ENCODE assay signal across 8 mouse cellular contexts in the genomic region with DNA sequence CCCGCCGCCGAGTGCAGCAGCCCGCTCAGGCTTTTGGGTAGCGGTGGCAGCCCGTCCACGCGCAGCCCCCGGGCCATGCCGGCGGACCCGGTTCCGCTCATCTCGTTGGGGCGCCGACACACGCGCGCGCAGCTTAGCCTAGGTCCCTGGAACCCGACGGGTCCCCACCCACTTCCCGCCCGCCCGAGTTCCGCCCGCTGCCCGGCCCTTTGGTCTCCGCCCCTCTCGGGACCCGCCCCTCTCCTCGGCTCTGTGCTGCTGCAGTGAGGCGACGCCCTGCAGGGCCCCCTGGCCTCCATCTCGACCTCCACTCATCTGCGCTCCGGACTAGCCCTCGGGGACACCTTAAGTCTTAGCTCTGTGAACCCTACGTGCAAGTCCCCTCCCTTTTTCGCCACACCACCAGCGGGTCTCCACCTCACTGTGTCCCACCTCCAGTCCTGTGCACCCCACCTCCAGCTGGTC. TPM values are rescaled to one million over a fixed set of nuclear protein-coding genes. Genes with fewer than 3 reads are reported as not detected.
DNase-seq lines count a peak whose midpoint lies in the region; ATAC-seq and TF ChIP-seq lines count a peak whose summit lies in the region.

A gene (minus strand): TSS at position 124 of the 465 bp plus-strand sequence.

- H3K27me3 ChIP-seq in forebrain, embryonic 14.5 days (replicated peaks; ENCODE audit: control insufficient read depth, insufficient read depth, low read length): peaks cover 52% of the 10 kb centered on the region
- H3K27me3 ChIP-seq in hindbrain, embryonic 10.5 days (ENCODE audit: insufficient read depth, poor library complexity, severe bottlenecking): peaks cover 71% of the 10 kb centered on the region
- peaks cover 41% of the 10 kb centered on the region for H3K27me3 ChIP-seq in limb, embryonic 14.5 days (ENCODE audit: control insufficient read depth, insufficient read depth, low read length)
- H3K27me3 ChIP-seq in midbrain, embryonic 14.5 days (ENCODE audit: control insufficient read depth, insufficient read depth, low read length): peaks cover 40% of the 10 kb centered on the region
- H3K27me3 ChIP-seq in testis, adult 2 months (ENCODE audit: control insufficient read depth, insufficient read depth, low read length): no peaks in the 10 kb centered on the region; the same call in 1 of the 2 replicates

- TF ChIP-seq POLR2A in limb, embryonic 14.5 days (IDR thresholded peaks at IDR 0.05; ENCODE audit: borderline replicate concordance, extremely low read depth, insufficient read depth, insufficient read length): no peak
- no peak for TF ChIP-seq POLR2A in testis, adult 2 months (IDR thresholded peaks at IDR 0.05; ENCODE audit: control insufficient read depth, low read depth, low read length)

- H3K9me3 ChIP-seq in forebrain, embryonic 14.5 days (replicated peaks; ENCODE audit: control insufficient read depth, low read length): no peaks in the 10 kb centered on the region
- no peaks in the 10 kb centered on the region for H3K9me3 ChIP-seq in hindbrain, embryonic 10.5 days
- no peaks in the 10 kb centered on the region for H3K9me3 ChIP-seq in limb, embryonic 14.5 days (ENCODE audit: control insufficient read depth, low read length)
- H3K9me3 ChIP-seq in midbrain, embryonic 14.5 days (ENCODE audit: control insufficient read depth, low read length): no peaks in the 10 kb centered on the region

- no peak within 1 kb of the TSS for H3K27ac ChIP-seq in forebrain, embryonic 14.5 days (ENCODE audit: low read depth, low read length)
- H3K27ac ChIP-seq in hindbrain, embryonic 10.5 days: peak within 1 kb of the TSS; percentile 77
- H3K27ac ChIP-seq in limb, embryonic 14.5 days (replicated peaks; ENCODE audit: low read depth, low read length): no peak within 1 kb of the TSS
- H3K27ac ChIP-seq in midbrain, embryonic 14.5 days (replicated peaks; ENCODE audit: low read depth, low read length): no peak within 1 kb of the TSS
- no peak within 1 kb of the TSS for H3K27ac ChIP-seq in testis, adult 2 months (ENCODE audit: control insufficient read depth, insufficient read depth, low read depth, low read length)

- peak within 1 kb of the TSS; percentile 63 for H3K4me2 ChIP-seq in forebrain, embryonic 14.5 days (ENCODE audit: low read length)
- peak within 1 kb of the TSS; percentile 84 for H3K4me2 ChIP-seq in limb, embryonic 14.5 days (replicated peaks; ENCODE audit: low read depth, low read length, severe bottlenecking)
- peak within 1 kb of the TSS; percentile 65 for H3K4me2 ChIP-seq in midbrain, embryonic 14.5 days (ENCODE audit: low read length)

- peak; percentile 62 for ATAC-seq in forebrain, embryonic 14.5 days
- peak; percentile 79 for ATAC-seq in limb, embryonic 14.5 days (ENCODE audit: low FRiP score, low read depth)
- no peak for ATAC-seq in midbrain, embryonic 14.5 days (ENCODE audit: low FRiP score, low TSS enrichment)

- H3K36me3 ChIP-seq in forebrain, embryonic 14.5 days (ENCODE audit: control insufficient read depth, insufficient read depth, low read length): no peaks in the 10 kb centered on the region
- no peaks in the 10 kb centered on the region for H3K36me3 ChIP-seq in hindbrain, embryonic 10.5 days
- no peaks in the 10 kb centered on the region for H3K36me3 ChIP-seq in limb, embryonic 14.5 days (ENCODE audit: control insufficient read depth, insufficient read depth, low read length)
- no peaks in the 10 kb centered on the region for H3K36me3 ChIP-seq in midbrain, embryonic 14.5 days (ENCODE audit: control insufficient read depth, insufficient read depth, low read length)
- H3K36me3 ChIP-seq in testis, adult 2 months (ENCODE audit: control insufficient read depth, insufficient read depth, low read length): no peaks in the 10 kb centered on the region

- no peak for TF ChIP-seq CTCF in testis, adult 2 months (IDR thresholded peaks at IDR 0.05; ENCODE audit: control insufficient read depth, insufficient read depth, insufficient replicate concordance, low read depth, low read length)

- peak; percentile 86 for DNase-seq in CD4-positive, CD25-positive, alpha-beta regulatory T cell, adult 2 months (ENCODE audit: low read depth, low spot score)
- DNase-seq in adrenal gland, postnatal 10 days: peak; percentile 80
- no peak for DNase-seq in forebrain, embryonic 14.5 days (ENCODE audit: low spot score)
- peak; percentile 65 for DNase-seq in hindbrain, embryonic 10.5 days (ENCODE audit: low spot score)
- DNase-seq in limb, embryonic 14.5 days (ENCODE audit: low spot score): peak; percentile 30
- DNase-seq in midbrain, embryonic 14.5 days: no peak
- no peak for DNase-seq in frontal cortex, postnatal 10 days (ENCODE audit: low spot score in 2 of 2)

- peak within 1 kb of the TSS; percentile 49 for H3K9ac ChIP-seq in forebrain, embryonic 14.5 days (ENCODE audit: low read length)
- H3K9ac ChIP-seq in limb, embryonic 14.5 days (ENCODE audit: low read depth, low read length, severe bottlenecking): peak within 1 kb of the TSS; percentile 56
- peak within 1 kb of the TSS; percentile 42; the same call in 1 of the 2 replicates for H3K9ac ChIP-seq in midbrain, embryonic 14.5 days (replicated peaks; ENCODE audit: low read length)

- WGBS in forebrain, embryonic 14.5 days: 1% methylated on average over 29 of the region's 41 CpGs
- under 1% methylated on average over 41 of the region's 41 CpGs for WGBS in hindbrain, embryonic 10.5 days
- under 1% methylated on average over 19 of the region's 41 CpGs for WGBS in limb, embryonic 14.5 days
- WGBS in midbrain, embryonic 14.5 days: under 1% methylated on average over 41 of the region's 41 CpGs

- peak within 1 kb of the TSS; percentile 43 for H3K4me3 ChIP-seq in forebrain, embryonic 14.5 days (ENCODE audit: low read depth, low read length)
- H3K4me3 ChIP-seq in hindbrain, embryonic 10.5 days: peak within 1 kb of the TSS; percentile 64
- peak within 1 kb of the TSS; percentile 53 for H3K4me3 ChIP-seq in limb, embryonic 14.5 days (replicated peaks; ENCODE audit: low read length)
- H3K4me3 ChIP-seq in midbrain, embryonic 14.5 days (replicated peaks; ENCODE audit: low read depth, low read length): peak within 1 kb of the TSS; percentile 38
- H3K4me3 ChIP-seq in testis, adult 2 months (ENCODE audit: control insufficient read depth, low read depth, low read length): peak within 1 kb of the TSS; percentile 58

- H3K4me1 ChIP-seq in forebrain, embryonic 14.5 days (ENCODE audit: control insufficient read depth, insufficient read depth, low read length): peaks cover 9% of the 10 kb centered on the region; the same call in 1 of the 2 replicates
- peaks cover 32% of the 10 kb centered on the region for H3K4me1 ChIP-seq in hindbrain, embryonic 10.5 days (replicated peaks)
- H3K4me1 ChIP-seq in limb, embryonic 14.5 days (ENCODE audit: control insufficient read depth, insufficient read depth, low read length): 0 out of 2 replicates have a peak, but pooled peaks cover 3% of the 10 kb centered on the region
- peaks cover 10% of the 10 kb centered on the region; the same call in 1 of the 2 replicates for H3K4me1 ChIP-seq in midbrain, embryonic 14.5 days (ENCODE audit: control insufficient read depth, insufficient read depth, low read length)
- peaks cover 13% of the 10 kb centered on the region for H3K4me1 ChIP-seq in testis, adult 2 months (ENCODE audit: control insufficient read depth, insufficient read depth, low read length)

RNA-seq across cellular contexts. Expression of the gene that starts here (rescaled TPM):
- 1 to 10 TPM; 3.7 to 3.9 TPM for total RNA-seq in adrenal gland, postnatal 10 days (2021)
- 0.27 and 0.38 TPM in 2 replicates for polyA plus RNA-seq in forebrain, embryonic 14.5 days (2014; fragmentation: Nextera tagmentation; extraction: Ambion mirVana)
- polyA plus RNA-seq in hindbrain, embryonic 10.5 days (2016; fragmentation: Nextera tagmentation; extraction: Ambion mirVana): 4.3 and 6.7 TPM in 2 replicates
- 4.1 and 4.6 TPM in 2 replicates for polyA plus RNA-seq in limb, embryonic 14.5 days (2012; rRNA removed)
- 3.3 and 3.4 TPM in 2 replicates for polyA plus RNA-seq in limb, embryonic 14.5 days (2014; fragmentation: Nextera tagmentation; extraction: Ambion mirVana)
- 0.21 and 0.32 TPM in 2 replicates for polyA plus RNA-seq in midbrain, embryonic 14.5 days (2014; fragmentation: Nextera tagmentation; extraction: Ambion mirVana)
- 10.9 and 11.2 TPM in 2 replicates for polyA plus RNA-seq in testis, adult 2 months (2012; rRNA removed)

Comparison
In these comparisons a context has a peak if more than half of its experiments do, and no peak if none do; other contexts are left out.
1. Peak in ATAC-seq, H3K4me3 ChIP-seq, H3K9ac ChIP-seq and H3K4me2 ChIP-seq in forebrain, embryonic 14.5 days; RNA of the gene not detected or under 1 TPM.
2. DNase-seq: peak in CD4-positive, CD25-positive, alpha-beta regulatory T cell, adult 2 months (single experiment), adrenal gland, postnatal 10 days (single experiment), hindbrain, embryonic 10.5 days (single experiment) and limb, embryonic 14.5 days (single experiment); none in forebrain, embryonic 14.5 days (single experiment), midbrain, embryonic 14.5 days (single experiment) and frontal cortex, postnatal 10 days (0 of 2).
3. Peak in every context shown above with its lines, with median percentiles within 50 percentile points of each other: H3K4me2 ChIP-seq, H3K4me3 ChIP-seq and H3K9ac ChIP-seq.